Mouse (Mus musculus) right cerebral cortex, postnatal 14 days (tissue): ENCODE measurements around the gene Hcar1.

Experiments used
- DNase-seq: peaks from one replicate; pipeline ENCODE4 v3.0.0; 2022

Gene Hcar1

GRCm38 (mm10) chr5:123862374-123863350 is 17.2 kb downstream of the Hcar1 start:
- DNase-seq = no peak

GRCm38 (mm10) chr5:123858798-123859197 is 21.0 kb downstream of the Hcar1 start:
- no peak for DNase-seq

DNA sequence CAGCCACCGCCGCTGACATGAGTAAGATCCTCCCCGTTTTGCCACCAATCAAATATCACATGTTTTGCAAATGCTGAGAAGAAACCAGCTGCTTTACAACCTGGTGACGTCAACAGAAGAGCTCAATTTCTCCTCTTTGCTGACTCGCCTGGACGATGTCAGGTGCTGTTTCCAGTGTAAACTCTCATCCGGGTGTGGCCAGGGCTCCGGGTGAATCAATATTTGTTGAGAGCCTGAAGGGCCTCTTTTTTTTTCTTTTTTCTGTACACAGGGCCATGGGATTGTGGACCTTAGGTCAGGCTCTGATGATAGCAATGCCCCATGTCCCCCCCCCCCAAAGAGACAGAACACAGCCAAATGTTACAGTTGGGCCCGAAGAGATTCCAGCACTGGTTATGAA is 25.3 kb downstream of the Hcar1 start:
- no peak for DNase-seq

- no peak for DNase-seq
Measured at GRCm38 (mm10) chr5:123853877-123854504, 25.8 kb downstream of the Hcar1 start.

DNA sequence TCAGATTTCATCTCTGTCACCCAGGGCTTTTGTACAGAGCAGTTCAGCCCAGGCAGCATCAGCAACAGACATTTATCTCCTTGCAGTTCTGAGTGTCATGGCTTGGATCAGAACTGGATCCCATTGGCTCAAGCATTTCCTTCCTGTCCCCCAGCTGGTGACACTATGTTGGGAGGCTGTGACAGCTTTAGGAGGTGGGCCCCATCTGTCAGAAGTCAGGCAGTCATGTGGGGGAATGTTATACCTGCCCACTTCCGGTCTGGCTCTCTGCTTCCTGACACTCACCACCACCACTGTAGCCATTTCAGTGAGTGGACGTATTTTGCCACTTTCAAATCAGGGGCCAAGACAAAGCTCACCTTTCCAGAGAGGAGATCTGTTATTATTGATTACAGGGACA is 28.4 kb downstream of the Hcar1 start:
- no peak for DNase-seq

DNA sequence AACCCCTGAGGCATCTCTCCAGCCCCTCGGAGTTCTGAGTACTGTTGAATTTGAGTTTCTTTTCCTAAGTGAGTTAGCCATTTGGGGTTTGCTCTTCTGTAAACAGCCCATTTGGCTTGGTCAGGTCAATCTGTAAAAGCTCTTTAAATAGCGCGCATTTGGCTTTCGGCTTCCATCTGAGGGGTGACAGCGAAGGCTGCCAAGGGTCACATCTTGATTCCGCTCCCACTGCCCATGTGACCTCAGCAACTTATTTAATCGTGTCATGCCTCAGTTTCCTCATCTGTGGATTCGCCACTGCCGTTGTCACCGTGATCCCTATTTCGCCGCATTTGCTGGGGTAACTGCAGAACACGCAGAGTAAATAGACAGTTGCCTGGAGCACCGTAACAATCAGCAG is 35.5 kb downstream of the Hcar1 start:
- DNase-seq = no peak

- DNase-seq = no peak
Measured at GRCm38 (mm10) chr5:123843816-123844215, 36.0 kb downstream of the Hcar1 start.

- no peak for DNase-seq
Measured at GRCm38 (mm10) chr5:123842935-123843282, 36.9 kb downstream of the Hcar1 start.

GRCm38 (mm10) chr5:123842221-123842934 is 37.4 kb downstream of the Hcar1 start:
- DNase-seq = no peak

DNA sequence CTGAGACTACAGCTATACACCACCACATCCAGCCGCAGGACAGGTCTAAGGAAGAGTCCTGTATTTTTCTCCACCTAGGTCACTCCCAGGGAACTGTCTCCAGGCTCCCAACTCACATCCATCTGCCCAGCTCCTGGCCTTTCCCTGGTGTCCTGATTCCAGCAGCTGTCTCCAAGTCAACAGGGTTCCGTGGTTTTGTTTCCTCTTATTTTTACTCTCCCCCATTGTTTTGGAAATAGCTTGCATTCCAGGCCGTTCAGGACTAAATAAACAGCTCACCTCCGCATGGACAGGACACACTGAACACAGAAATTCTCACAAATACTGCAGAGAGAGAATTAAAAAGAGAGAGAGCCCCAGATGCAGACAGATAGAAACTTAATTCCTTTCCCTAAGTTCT is 42.4 kb downstream of the Hcar1 start:
- DNase-seq = no peak

- DNase-seq = no peak
Measured at GRCm38 (mm10) chr5:123834836-123835235, 45.0 kb downstream of the Hcar1 start.

DNA sequence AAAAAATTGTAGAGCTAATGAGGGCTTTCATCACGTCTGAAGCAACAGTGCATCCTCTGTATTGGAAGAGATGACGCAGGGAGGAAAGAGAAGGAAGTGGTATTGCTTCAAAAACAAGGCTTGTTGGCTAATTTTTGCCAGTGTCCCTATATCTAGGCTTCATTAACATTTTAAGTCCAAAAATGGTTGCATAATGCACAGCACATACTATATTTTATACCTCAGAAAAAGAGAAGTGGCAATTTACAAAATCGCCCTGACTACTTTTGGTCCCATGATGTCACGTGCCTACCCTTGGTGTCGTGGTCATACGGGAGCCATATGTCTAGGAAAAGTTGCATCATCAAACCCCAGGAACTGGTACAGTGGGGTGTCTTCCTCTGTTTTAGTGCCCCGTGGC is 47.5 kb downstream of the Hcar1 start:
- no peak for DNase-seq

- peak; percentile 22 for DNase-seq
Measured at GRCm38 (mm10) chr5:123827659-123828091, 52.1 kb downstream of the Hcar1 start.
